Mouse (Mus musculus) left cerebral cortex, adult 2 months (tissue): ENCODE data around the gene Prph2. TPM values are rescaled to one million over a fixed set of nuclear protein-coding genes. Genes with fewer than 3 reads are reported as not detected.

ENCODE experiments used
- DNase-seq, 2 experiments: peaks; one replicate each; pipeline ENCODE4 v3.0.0; 2021 to 2022; ENCODE audit warnings: low spot score in 2 of 2, mixed read lengths in 1 of 2; ENCODE audit errors: extremely low spot score in 1 of 2
- H3K27ac ChIP-seq: fragments of 200-600 bp; 2 replicates; pipeline ENCODE4 v1.8.1; 2022
- H3K4me3 ChIP-seq: fragments of 200-600 bp; 2 replicates; pipeline ENCODE4 v1.8.1; 2022
- CTCF ChIP-seq: fragments of 200-600 bp; IDR thresholded peaks from 2 replicates; pipeline ENCODE4 v1.8.1; 2022; ENCODE audit warnings: antibody characterized with exemption, mild to moderate bottlenecking, moderate library complexity
- intact Hi-C: fragments of 180-260 bp; cut with DNase I; formaldehyde crosslinking; loops from one replicate; pipeline ENCODE4 v1.15.1; 2025
- long read RNA-seq, 2 experiments: library from polyadenylated mRNA; stranded (forward); transcript quantifications; one replicate each; pipeline ENCODE4 v2.0.0; 2021; ENCODE audit warnings: borderline mapping rate in 2 of 2
- total RNA-seq, 2 experiments: library from RNA; stranded (reverse); gene quantifications; 2 replicates each; pipeline ENCODE4 v1.2.3; 2021

The Prph2 gene
- not detected for total RNA-seq
- long read RNA-seq, experiment 1 = 0 reads
- long read RNA-seq, experiment 2 = 0 reads

DNA sequence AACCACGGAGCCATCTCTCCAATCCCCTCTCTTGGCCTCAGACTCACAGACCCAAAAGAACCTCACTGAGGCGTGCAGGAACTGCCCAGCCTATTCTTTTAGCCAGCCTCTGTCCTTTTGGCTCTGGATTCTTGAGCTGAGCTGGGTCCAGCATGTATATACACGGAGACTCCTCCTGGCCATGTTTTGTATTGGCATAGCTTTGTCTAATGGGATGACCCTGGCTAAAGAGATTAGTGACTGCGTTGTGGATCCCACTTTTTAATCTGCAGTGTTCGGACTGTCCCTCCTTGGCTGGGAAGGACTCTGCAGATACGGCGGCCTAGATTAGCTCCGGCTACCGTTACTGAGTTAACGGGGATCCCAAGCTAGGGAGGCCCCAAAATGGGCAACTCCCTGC lies at the start of gene Prph2:
TSS of gene Prph2 (plus strand) at position 274 of the 400 bp plus-strand sequence.
- no peak for DNase-seq
- TF ChIP-seq CTCF = no peak
- no peak within 1 kb of the TSS for H3K4me3 ChIP-seq
- H3K27ac ChIP-seq = no peak within 1 kb of the TSS
- intact Hi-C loops = no loop called here

DNA sequence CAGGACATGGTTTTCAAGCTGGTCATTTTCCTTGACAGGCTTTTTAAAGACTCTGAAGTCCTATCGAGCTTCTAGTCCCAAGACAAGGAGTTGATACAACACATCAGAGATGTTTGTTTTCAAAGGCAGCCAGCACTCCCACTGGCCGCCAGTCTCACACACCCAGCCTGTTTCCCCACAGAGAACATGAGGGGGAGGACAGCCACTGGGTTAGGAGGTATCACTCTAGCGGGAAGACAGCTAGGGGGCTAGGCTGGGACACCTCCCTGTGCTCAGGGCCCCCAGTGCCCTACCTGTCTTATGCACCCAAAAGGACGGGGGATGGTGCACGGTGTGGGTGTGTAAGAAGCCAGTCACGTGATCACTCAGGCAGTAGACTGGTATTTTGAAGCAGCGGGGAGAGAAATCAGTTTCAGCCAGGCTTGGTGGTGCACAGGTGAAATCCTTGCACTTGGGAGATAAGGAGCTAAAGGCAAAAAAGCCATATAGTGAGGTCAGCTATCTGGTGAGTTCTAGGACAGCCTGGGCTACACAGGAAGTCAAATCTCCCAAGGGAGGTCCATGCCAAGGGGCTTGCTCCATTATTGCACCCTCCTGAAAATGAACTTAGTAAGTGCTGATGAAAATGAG lies 45.6 kb upstream of the Prph2 start:
- Histone ChIP-seq H3K27ac (no peak overlapping the region), H3K4me3 (no peak overlapping the region)
- intact Hi-C loops = no loop called here
- DNase-seq = peak in 1 of 2 experiments; percentile 33
- no peak for TF ChIP-seq CTCF

DNA sequence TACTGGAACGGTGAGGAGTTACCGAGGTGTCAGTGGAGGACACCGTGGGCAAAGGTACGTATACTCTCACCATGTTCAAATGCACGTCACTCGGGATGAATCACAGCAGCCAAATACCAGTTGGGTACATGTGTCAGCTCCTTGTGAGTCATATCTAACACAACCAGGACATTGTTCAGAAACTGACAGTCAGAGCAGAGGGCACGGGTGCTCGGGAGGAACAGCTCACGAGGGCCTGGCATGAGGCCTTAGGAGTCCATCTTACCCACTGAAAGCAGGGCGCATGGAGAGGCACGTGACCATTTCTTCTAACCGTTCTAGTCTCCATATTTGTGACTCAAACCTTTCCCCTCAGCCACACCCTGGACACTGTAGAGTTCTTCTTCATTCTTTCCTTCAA lies 43.4 kb upstream of the Prph2 start:
- intact Hi-C loops = no loop called here
- H3K27ac ChIP-seq = no peak overlapping the region
- TF ChIP-seq CTCF = no peak
- H3K4me3 ChIP-seq = no peak overlapping the region
- DNase-seq = peak in 1 of 2 experiments; percentile 23

DNA sequence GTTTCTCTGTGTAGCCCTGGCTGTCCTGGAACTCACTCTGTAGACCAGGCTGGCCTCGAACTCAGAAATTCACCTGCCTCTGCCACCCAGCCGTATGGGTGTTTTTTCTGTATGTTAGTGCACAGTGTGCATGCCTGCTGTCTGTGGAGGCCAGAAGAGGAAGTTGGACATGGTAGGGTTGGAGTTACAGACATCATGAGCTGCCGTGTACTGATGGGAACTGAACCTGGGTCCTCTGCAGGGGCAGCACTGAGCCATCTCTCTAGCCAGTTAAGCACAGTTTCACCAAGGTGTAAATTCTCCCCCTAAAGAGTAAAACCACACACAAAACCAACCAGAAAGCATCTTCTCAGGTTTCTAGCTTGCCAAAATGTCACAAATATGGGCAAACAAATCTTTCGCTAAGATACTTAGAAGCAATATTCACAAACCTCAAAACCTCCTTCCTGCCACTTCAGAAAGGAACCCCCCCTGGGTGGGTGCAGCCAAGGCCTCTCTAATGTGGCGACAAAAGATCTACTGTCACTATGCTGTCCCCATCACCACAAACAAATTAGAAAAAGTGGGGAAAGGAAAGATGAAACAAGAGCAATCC lies 40.0 kb upstream of the Prph2 start:
- H3K4me3 ChIP-seq = no peak overlapping the region
- no peak for DNase-seq
- intact Hi-C loops = no loop called here
- H3K27ac ChIP-seq = no peak overlapping the region
- TF ChIP-seq CTCF = no peak

DNA sequence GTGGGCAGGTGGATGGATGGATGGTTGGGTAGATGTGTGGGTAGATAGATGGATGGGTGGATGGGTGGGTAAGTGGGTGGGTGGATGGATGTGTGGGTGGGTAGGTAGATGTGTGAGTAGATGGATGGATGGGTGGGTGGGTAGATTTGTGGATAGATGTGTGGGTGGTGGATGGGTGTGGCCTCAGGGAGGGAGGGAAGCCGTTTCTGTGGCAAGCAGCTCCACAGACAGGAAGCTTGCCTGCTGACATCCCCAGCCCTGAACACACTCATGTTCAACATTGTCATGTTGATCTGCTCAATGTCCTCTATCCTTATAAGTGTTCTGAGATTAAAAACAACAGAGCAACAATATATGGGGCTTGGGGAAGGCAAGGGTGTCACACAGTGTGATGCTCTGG lies 39.3 kb upstream of the Prph2 start:
- no peak for DNase-seq
- intact Hi-C loops = no loop called here
- no peak overlapping the region for H3K4me3 ChIP-seq
- no peak overlapping the region for H3K27ac ChIP-seq
- no peak for TF ChIP-seq CTCF

DNA sequence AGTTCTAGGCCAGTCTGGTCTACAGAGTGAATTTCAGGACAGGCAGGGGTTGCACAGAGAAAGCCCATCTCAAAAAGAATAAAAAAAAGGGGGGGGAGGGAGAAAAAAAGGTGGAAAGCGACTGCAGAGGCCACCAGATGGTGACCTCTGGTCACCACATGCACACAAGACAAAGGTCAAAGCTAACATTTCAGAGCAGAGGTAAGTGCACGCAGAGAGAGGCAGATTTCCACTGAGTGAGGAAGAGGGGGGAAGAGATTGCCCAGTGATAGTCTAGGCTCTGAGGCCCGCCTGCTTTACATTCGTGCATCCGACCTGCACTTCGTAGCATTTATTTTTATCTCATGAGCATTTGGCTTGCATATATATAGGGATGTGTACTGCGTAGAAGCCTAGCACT lies 37.5 kb upstream of the Prph2 start:
- Histone ChIP-seq H3K27ac (no peak overlapping the region), H3K4me3 (no peak overlapping the region)
- intact Hi-C loops = no loop called here
- DNase-seq = no peak
- no peak for TF ChIP-seq CTCF

DNA sequence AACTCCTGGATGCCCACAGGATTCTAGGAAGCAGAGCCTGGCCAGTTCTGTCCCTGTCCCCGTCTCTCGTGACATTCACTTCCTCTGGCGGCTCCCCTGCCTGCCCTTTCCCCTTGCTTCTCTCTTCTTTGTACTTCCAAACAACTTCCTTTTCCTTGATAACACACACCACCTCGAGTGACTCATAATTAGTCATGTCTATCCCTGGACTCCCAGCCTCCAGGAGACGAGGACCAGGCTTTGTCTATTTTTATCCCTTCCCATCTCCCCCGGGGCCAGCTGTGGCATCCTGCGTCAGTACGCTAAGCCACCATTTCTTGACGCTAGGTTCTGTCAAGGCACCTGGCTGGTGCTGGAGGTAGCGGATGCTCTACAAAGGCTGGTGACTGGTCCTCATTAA lies 36.1 kb upstream of the Prph2 start:
- Histone ChIP-seq H3K4me3 (no peak overlapping the region), H3K27ac (no peak overlapping the region)
- intact Hi-C loops = no loop called here
- TF ChIP-seq CTCF = no peak
- DNase-seq = peak; percentile 43 to 49

DNA sequence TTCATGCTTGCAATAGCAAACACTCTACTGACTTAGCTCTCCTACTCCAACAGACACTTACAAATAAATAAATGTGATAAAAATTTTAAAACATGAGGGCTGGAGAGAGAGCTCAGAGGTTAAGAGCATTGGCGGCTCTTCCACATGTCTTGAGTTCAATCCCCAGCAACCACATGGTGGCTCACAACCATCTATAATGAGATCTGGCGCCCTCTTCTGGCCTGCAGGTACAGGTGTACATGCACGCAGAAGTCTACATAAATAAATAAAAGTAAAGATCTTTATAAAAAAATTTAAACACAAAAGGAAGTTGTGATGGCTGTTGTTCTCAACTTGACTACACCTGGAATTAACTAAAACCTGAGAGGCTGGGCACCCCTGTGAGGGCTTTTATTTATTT lies 34.6 kb upstream of the Prph2 start:
- DNase-seq = no peak
- intact Hi-C loops = no loop called here
- H3K4me3 ChIP-seq = no peak overlapping the region
- H3K27ac ChIP-seq = no peak overlapping the region
- TF ChIP-seq CTCF = peak; percentile 34

DNA sequence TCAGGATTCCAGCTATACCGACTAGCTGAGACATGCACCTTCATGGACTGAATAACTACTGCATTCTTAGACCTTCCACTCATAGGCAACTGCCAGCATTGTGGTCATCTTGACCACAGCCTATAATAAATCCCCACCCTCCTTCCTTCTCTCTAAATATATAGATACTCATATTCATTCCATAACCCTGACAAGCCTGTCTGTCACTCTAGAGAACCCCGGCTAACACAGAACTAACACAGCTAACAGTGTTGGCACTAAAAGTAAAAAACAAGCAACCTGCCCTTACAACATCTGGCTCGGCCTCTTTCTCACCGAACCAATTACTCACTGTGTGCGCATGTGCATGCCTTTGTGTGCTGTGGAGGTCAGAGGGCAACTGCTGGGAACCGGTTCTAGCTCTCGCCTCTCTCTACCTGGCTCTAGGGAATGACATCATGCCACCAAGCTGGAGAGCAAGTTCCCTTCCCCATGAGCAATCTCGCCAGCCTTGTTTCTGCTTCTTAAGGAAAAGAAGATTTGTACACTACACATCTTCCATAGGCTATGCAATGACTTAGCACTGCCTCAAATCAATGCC lies 33.8 kb upstream of the Prph2 start:
- intact Hi-C loops = no loop called here
- TF ChIP-seq CTCF = no peak
- H3K4me3 ChIP-seq = no peak overlapping the region
- no peak overlapping the region for H3K27ac ChIP-seq
- no peak for DNase-seq

DNA sequence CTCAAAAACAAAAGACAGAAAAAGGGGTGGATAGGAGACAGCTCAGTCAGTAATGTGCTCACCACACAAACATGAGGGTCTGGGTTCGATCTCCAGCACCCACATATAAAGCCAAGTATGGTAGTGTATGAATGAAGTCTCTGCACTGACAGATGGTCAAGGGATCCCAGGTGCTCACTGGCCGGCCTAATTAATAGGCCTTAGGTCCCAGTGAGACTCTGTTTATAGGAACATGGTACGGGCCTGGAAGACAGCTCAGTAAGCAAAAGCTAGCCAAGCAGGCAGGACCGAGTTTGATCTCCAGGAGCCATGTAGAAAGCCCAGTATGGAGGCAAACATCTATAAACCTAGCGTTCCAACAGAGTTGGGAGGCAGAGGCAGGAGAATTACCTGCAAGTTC lies 33.2 kb upstream of the Prph2 start:
- H3K4me3 ChIP-seq = no peak overlapping the region
- no peak for DNase-seq
- no peak for TF ChIP-seq CTCF
- intact Hi-C loops = no loop called here
- H3K27ac ChIP-seq = no peak overlapping the region

DNA sequence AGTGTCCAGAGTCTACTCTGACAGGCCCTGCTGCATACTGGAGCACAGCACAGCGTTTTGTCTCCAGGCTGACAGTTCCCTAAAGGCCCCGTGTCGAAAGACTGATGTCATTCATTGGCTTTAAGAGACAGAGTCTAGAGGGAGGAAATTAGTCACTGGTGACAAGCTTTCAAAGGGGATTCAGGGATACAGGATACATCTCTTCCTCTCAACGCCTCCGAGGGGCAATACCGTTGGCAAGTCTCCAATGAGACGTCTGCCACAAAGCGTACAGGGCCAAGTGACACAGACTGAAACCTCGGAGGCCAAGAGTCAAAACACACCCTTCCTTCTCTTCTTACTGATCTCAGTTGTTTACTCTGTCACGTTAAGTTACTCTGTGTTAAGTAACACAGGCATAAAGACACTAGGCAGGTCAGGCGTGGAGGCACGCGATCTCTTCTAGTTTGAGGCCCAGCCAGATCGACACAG lies 30.4 kb upstream of the Prph2 start:
- no peak for DNase-seq
- intact Hi-C loops = no loop called here
- H3K27ac ChIP-seq = no peak overlapping the region
- no peak for TF ChIP-seq CTCF
- H3K4me3 ChIP-seq = no peak overlapping the region

DNA sequence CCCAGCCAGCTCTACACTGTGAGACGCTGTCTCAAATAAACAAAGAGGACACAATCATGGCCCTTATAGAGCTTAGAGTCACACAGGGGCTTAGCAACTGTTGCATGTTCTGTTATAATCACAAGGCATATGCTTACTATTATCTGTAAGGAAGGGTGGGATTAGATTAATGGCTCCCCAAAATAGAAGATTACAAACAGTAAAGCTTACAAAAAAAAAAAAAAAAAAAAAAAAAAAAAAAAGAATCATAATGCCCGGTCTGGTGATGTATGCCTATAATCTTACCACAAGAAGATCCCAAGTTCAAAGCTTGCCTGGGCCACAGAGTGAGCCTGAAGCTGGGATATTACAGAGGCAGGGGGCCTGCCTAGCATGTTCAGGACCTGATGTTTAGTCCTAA lies 29.9 kb upstream of the Prph2 start:
- Histone ChIP-seq H3K27ac (no peak overlapping the region), H3K4me3 (no peak overlapping the region)
- TF ChIP-seq CTCF = no peak
- intact Hi-C loops = no loop called here
- DNase-seq = no peak

DNA sequence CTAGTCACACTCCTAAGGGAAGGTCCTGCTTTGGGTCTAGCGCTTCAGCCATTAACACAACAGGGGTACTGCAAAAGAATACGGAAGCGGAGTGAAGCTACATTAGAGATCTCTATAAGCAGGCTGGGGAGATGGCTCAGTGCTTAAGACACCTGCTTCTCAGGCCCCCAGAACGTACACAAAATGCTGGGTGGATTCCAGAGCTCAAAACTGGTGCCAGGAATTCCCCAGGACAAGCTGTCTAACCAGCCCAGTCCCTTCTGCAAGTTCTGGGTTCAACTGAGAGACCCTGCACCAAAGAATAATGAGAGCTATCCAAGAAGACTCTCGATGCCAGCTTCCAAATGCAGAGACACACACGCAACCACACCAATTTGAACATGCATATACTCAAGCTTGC lies 28.5 kb upstream of the Prph2 start:
- no peak for TF ChIP-seq CTCF
- DNase-seq = no peak
- no peak overlapping the region for H3K27ac ChIP-seq
- intact Hi-C loops = no loop called here
- H3K4me3 ChIP-seq = no peak overlapping the region
